Mouse (Mus musculus) heart, embryonic 14.5 days (tissue): ENCODE results near the gene Lhx4. TPM values are rescaled to one million over a fixed set of nuclear protein-coding genes. Genes with fewer than 3 reads are reported as not detected.

Experiments
- ATAC-seq: fragments of 200-750 bp; cut with Nextera tagmentation; 2 replicates; pipeline ENCODE4 v1.8.0; 2017; ENCODE audit warnings: low read depth, moderate TSS enrichment; ENCODE audit not compliant: insufficient number of reproducible peaks, insufficient read depth, low FRiP score
- H3K27ac ChIP-seq, 2 experiments: fragments of 200-500 bp in 1 of 2; fragments of 300-500 bp in 1 of 2; sonication (generic) in 1 of 2; replicated peaks in 1 of 2; 2 replicates each; pipeline ENCODE4 v1.5.1; 2012 to 2014; ENCODE audit warnings: low read depth in 2 of 2, low read length in 2 of 2, control low read depth in 1 of 2, mild to moderate bottlenecking in 1 of 2, mixed read lengths in 1 of 2; ENCODE audit not compliant: control insufficient read depth in 1 of 2, insufficient read depth in 1 of 2
- H3K27me3 ChIP-seq: fragments of 300-500 bp; sonication (generic); 2 replicates; pipeline ENCODE4 v1.6.1; 2014; ENCODE audit warnings: mild to moderate bottlenecking, low read length, control low read depth; ENCODE audit not compliant: control insufficient read depth, insufficient read depth
- H3K36me3 ChIP-seq: fragments of 300-500 bp; sonication (generic); 2 replicates; pipeline ENCODE4 v1.6.1; 2014; ENCODE audit warnings: mild to moderate bottlenecking, control low read depth, low read length, mixed read lengths; ENCODE audit not compliant: control insufficient read depth, insufficient read depth
- H3K4me1 ChIP-seq, 2 experiments: fragments of 200-500 bp in 1 of 2; fragments of 300-500 bp in 1 of 2; sonication (generic) in 1 of 2; 2 replicates each; pipeline ENCODE4 v1.6.1; 2012 to 2014; ENCODE audit warnings: low read length in 2 of 2, control low read depth in 1 of 2, mixed read lengths in 1 of 2; ENCODE audit not compliant: control insufficient read depth in 2 of 2, insufficient read depth in 2 of 2
- H3K4me2 ChIP-seq: fragments of 300-500 bp; sonication (generic); 2 replicates; pipeline ENCODE4 v1.6.1; 2014; ENCODE audit warnings: mild to moderate bottlenecking, low read length
- H3K4me3 ChIP-seq, 2 experiments: fragments of 200-500 bp in 1 of 2; fragments of 300-500 bp in 1 of 2; sonication (generic) in 1 of 2; 2 replicates each; pipeline ENCODE4 v1.5.1; 2012 to 2014; ENCODE audit warnings: low read length in 2 of 2, mild to moderate bottlenecking in 2 of 2, control low read depth in 1 of 2, low read depth in 1 of 2, moderate library complexity in 1 of 2; ENCODE audit not compliant: control insufficient read depth in 1 of 2, insufficient read depth in 1 of 2
- H3K9ac ChIP-seq: fragments of 300-500 bp; sonication (generic); 2 replicates; pipeline ENCODE4 v1.6.1; 2014; ENCODE audit warnings: mild to moderate bottlenecking, low read length
- H3K9me3 ChIP-seq: fragments of 300-500 bp; sonication (generic); 2 replicates; pipeline ENCODE4 v1.6.1; 2016; ENCODE audit warnings: low read length, control low read depth; ENCODE audit not compliant: control insufficient read depth
- whole genome bisulfite sequencing: fragments of 180-500 bp; shearing (Covaris S2); extraction: QIAGEN DNeasy Blood & Tissue Kit; methylation state at CpG from one replicate; pipeline ENCODE4 v1.1.7; 2014; 5-methylcytosine and 5-hydroxymethylcytosine counted together
- polyA plus RNA-seq: library from polyadenylated mRNA; unstranded; fragments of >200 nt; fragmentation: Nextera tagmentation; extraction: Ambion mirVana; gene quantifications from 2 replicates; pipeline ENCODE4 v1.2.1, GENCODE M21; 2014

Lhx4 gene
- polyA plus RNA-seq, 1 experiment from 2014 or later: 0.04 TPM

GRCm38 (mm10) chr1:155790111-155790974, 38.9 kb upstream of the Lhx4 start:
- Histone ChIP-seq H3K4me1 (no peaks in the 10 kb centered on the region), H3K27ac (no peak overlapping the region), H3K4me2 (no peak overlapping the region), H3K36me3 (peaks cover 87% of the 10 kb centered on the region), H3K27me3 (no peaks in the 10 kb centered on the region), H3K9me3 (no peaks in the 10 kb centered on the region), H3K4me3 (no peak overlapping the region), H3K9ac (no peak overlapping the region)
- 74% methylated on average over 16 of the region's 16 CpGs for WGBS
- no peak for ATAC-seq

GRCm38 (mm10) chr1:155785886-155786285, 34.4 kb upstream of the Lhx4 start:
- 60% methylated on average over 7 of the region's 7 CpGs for WGBS
- ATAC-seq: no peak

GRCm38 (mm10) chr1:155784343-155785205, 33.1 kb upstream of the Lhx4 start:
- ATAC-seq: no peak
- peak overlapping the region; percentile 21; the same call in 1 of the 2 replicates for H3K4me2 ChIP-seq
- H3K27me3 ChIP-seq: no peaks in the 10 kb centered on the region
- H3K27ac ChIP-seq: no peak overlapping the region
- WGBS: 28% methylated on average over 19 of the region's 19 CpGs
- peaks cover 83% of the 10 kb centered on the region for H3K36me3 ChIP-seq
- H3K9ac ChIP-seq: no peak overlapping the region
- H3K4me3 ChIP-seq: no peak overlapping the region
- peaks cover 3 to 6% of the 10 kb centered on the region in 2 experiments; a peak in 3 of 4 replicates for H3K4me1 ChIP-seq
- H3K9me3 ChIP-seq: no peaks in the 10 kb centered on the region

More at GRCm38 (mm10) chr1:155785886-155786285, 34.4 kb upstream of the Lhx4 start:
- H3K27me3 ChIP-seq: no peaks in the 10 kb centered on the region
- H3K9me3 ChIP-seq: no peaks in the 10 kb centered on the region
- peaks cover 3 to 6% of the 10 kb centered on the region in 2 experiments; a peak in 3 of 4 replicates for H3K4me1 ChIP-seq
- H3K36me3 ChIP-seq: peaks cover 83% of the 10 kb centered on the region
- no peak overlapping the region for H3K27ac ChIP-seq
- no peak overlapping the region for H3K4me3 ChIP-seq
- no peak overlapping the region for H3K4me2 ChIP-seq
- H3K9ac ChIP-seq: no peak overlapping the region

- H3K27me3 ChIP-seq: no peaks in the 10 kb centered on the region
- H3K9ac ChIP-seq: no peak overlapping the region
- H3K4me1 ChIP-seq: peaks cover 3 to 6% of the 10 kb centered on the region in 2 experiments; a peak in 3 of 4 replicates
- ATAC-seq: no peak
- no peak overlapping the region for H3K4me2 ChIP-seq
- 68% methylated on average over 5 of the region's 5 CpGs for WGBS
- H3K4me3 ChIP-seq: no peak overlapping the region
- no peaks in the 10 kb centered on the region for H3K9me3 ChIP-seq
- H3K36me3 ChIP-seq: peaks cover 67% of the 10 kb centered on the region
- H3K27ac ChIP-seq: no peak overlapping the region
These were observed 30.9 kb upstream of the Lhx4 start for GRCm38 (mm10) chr1:155782382-155782781.

- H3K27ac ChIP-seq: no peak overlapping the region
- H3K27me3 ChIP-seq: no peaks in the 10 kb centered on the region
- 67% methylated on average over 14 of the region's 14 CpGs for WGBS
- no peak overlapping the region for H3K4me3 ChIP-seq
- no peaks in the 10 kb centered on the region for H3K4me1 ChIP-seq
- H3K36me3 ChIP-seq: peaks cover 36% of the 10 kb centered on the region
- H3K9me3 ChIP-seq: peaks cover 4% of the 10 kb centered on the region; the same call in 1 of the 2 replicates
- no peak overlapping the region for H3K4me2 ChIP-seq
- ATAC-seq: no peak
- no peak overlapping the region for H3K9ac ChIP-seq
These were observed 26.4 kb upstream of the Lhx4 start for GRCm38 (mm10) chr1:155777641-155778625.

- WGBS: 61% methylated on average over 12 of the region's 12 CpGs
- Histone ChIP-seq H3K4me3 (no peak overlapping the region), H3K36me3 (no peaks in the 10 kb centered on the region), H3K9me3 (no peaks in the 10 kb centered on the region), H3K9ac (no peak overlapping the region), H3K27ac (no peak overlapping the region), H3K4me2 (no peak overlapping the region), H3K27me3 (0 out of 2 replicates have a peak, but pooled peaks cover 3% of the 10 kb centered on the region), H3K4me1 (no peaks in the 10 kb centered on the region)
- ATAC-seq: no peak
These were observed 7.7 kb upstream of the Lhx4 start for GRCm38 (mm10) chr1:155759167-155759566.
